Mouse (Mus musculus) heart, adult 11 months (tissue): ENCODE measurements at regions not wholly inside any gene's neighbourhood (a gene's known extent, or its start where the extent isn't known, plus 50 kb on each side); places are given as distances from the start of the nearest gene placed in this dataset.

Experiments
- DNase-seq: peaks from one replicate; pipeline ENCODE4 v3.0.0; 2022

DNA sequence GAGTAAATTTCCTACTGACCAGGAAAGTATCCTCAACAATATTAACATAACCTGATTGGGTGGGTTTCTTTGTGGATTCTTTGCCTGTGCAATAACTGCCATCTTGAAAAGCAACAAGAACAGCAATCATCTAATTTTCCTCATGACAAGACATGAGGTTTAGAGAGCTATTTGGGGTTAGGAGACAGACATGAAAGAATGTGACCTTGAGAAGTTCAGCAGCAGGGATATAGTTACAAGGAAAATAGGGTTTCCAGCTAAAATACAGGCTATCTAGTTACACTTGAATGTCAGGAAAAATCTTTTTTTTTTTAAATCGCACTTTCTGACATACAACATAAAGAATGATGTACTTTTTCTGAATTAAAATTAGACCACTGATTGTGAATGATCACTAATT lies 83.7 kb upstream of the Lama2 start:
- DNase-seq: no peak

GRCm38 (mm10) chr10:27698305-27698704 lies 78.7 kb upstream of the Lama2 start:
- DNase-seq: no peak

DNA sequence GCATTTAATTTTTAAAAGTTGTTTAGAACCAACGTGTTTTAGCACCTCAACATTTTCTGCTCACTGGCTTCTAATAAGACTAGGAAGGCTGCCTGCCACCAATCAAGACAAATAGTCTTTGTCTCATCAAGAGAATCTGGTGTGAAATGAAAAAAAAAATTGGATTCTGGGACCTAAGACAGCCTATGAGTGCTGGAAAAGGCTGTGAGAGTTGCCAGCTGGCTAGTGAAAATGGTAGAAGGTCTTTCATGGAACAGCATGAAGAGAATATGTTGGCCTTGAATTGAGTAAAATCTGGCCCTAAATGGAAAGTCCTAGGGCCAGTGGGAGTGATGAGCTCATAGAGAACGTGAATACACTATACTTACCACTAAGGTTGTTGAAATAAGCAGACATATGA lies 61.8 kb upstream of the Lama2 start:
- DNase-seq: peak; percentile 87

GRCm38 (mm10) chr10:27675579-27675978 lies 56.0 kb upstream of the Lama2 start:
- DNase-seq: no peak

GRCm38 (mm10) chr10:27674379-27674778 lies 54.8 kb upstream of the Lama2 start:
- no peak for DNase-seq
